Mouse (Mus musculus): ENCODE measurements around the gene Macrod2. TPM values are rescaled to one million over a fixed set of nuclear protein-coding genes. Genes with fewer than 3 reads are reported as not detected.

Gene Macrod2
- polyA plus RNA-seq, 1 experiment from 2014 or later = 22.7 TPM

DNA sequence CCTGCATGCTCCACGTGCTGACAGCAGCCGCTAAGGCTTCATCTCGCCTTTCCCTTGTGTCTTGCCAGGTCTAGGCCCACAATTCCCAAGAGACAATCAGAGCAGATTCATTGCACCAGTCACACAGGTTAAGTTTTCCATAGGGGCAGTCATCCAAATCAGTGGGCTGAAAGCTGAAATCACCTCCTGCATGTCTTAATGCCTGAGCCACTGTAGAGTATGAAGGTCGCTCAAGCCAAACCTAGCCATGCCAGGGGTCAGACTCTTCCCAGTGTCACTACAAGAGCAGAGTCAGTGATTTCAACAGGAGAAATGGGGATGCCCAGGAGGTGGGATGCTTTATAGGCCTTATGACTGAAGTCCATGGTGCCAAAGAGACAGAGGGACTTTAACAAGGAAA lies 2039.6 kb downstream of the Macrod2 start:
- no peaks in the 10 kb centered on the region for H3K27me3 ChIP-seq (replicated peaks; ENCODE audit: insufficient read depth, low read length)
- no peaks in the 10 kb centered on the region for H3K4me1 ChIP-seq (ENCODE audit: insufficient read depth, low read depth, low read length)
- ATAC-seq = no peak
- H3K4me3 ChIP-seq (ENCODE audit: low read depth, low read length) = no peak overlapping the region
- H3K36me3 ChIP-seq (ENCODE audit: insufficient read depth, low read length) = no peaks in the 10 kb centered on the region
- no peak overlapping the region for H3K4me2 ChIP-seq (replicated peaks; ENCODE audit: low read depth, low read length)
- no peak overlapping the region for H3K9ac ChIP-seq (replicated peaks; ENCODE audit: low read depth)
- no peak for DNase-seq (ENCODE audit: low spot score)
- 90% methylated on average over 4 of the region's 4 CpGs for WGBS
- H3K27ac ChIP-seq (ENCODE audit: low read length) = no peak overlapping the region
- no peak for TF ChIP-seq CTCF (IDR thresholded peaks at IDR 0.05)
- no peak for TF ChIP-seq EP300 (IDR thresholded peaks at IDR 0.05)
- no peaks in the 10 kb centered on the region for H3K9me3 ChIP-seq (ENCODE audit: low read length)

DNA sequence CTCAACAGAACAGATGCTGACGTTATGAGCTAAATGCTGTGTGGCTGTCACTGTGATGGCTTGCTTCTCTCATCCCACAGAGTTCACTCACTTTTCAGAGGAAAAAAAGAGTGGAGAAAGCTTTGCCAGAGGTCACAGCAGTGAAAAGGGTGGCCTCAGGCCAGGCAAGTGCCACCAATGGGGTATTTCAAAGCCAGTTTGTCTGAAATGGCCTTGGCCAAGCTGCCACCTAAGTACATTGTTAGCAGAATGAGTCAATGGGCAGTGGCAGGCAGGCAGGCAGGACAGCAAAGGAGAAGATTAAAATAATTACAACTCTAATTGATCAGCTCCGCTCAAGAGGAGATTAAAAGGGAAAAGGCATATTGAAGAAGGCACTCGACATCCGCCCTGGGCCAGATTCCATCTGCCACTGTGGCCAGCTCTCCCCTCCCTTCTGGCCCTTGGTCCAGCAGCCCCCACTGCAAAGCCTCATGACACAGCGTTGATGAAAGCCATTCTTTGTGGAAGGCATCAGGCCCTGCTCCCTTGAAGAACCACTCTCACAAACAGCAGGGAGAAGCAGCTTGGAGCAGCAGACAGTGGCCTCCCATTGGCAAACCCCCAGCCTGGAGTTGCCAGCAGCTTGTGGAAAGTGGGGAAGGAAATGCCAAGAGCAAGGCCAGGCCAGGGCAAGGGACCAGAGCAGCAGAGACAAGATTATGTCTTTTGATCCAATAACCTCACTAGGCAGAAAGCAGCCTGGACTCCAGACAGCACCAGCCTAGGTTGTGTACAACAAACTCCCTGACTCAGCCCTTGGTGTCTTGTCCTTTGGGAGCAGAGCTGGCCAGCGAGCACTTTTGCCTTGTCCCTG lies 2042.7 kb downstream of the Macrod2 start:
- no peak overlapping the region for H3K27ac ChIP-seq (ENCODE audit: low read length)
- ATAC-seq (no peak), DNase-seq (ENCODE audit: low spot score) (no peak)
- 67% methylated on average over 6 of the region's 6 CpGs for WGBS
- H3K36me3 ChIP-seq (ENCODE audit: insufficient read depth, low read length) = no peaks in the 10 kb centered on the region
- no peak overlapping the region for H3K4me2 ChIP-seq (replicated peaks; ENCODE audit: low read depth, low read length)
- no peak overlapping the region for H3K9ac ChIP-seq (replicated peaks; ENCODE audit: low read depth)
- H3K4me1 ChIP-seq (ENCODE audit: insufficient read depth, low read depth, low read length) = no peaks in the 10 kb centered on the region
- H3K9me3 ChIP-seq (ENCODE audit: low read length) = no peaks in the 10 kb centered on the region
- no peaks in the 10 kb centered on the region for H3K27me3 ChIP-seq (replicated peaks; ENCODE audit: insufficient read depth, low read length)
- no peak overlapping the region for H3K4me3 ChIP-seq (ENCODE audit: low read depth, low read length)
- TF ChIP-seq CTCF (IDR thresholded peaks at IDR 0.05) (no peak), EP300 (IDR thresholded peaks at IDR 0.05) (no peak)

Other genes with a start within 250 kb of the Macrod2 start
- not detected in 2 replicates for gene Gm17374, start 243.3 kb upstream of the Macrod2 start, polyA plus RNA-seq (2015; fragmentation: Nextera tagmentation; extraction: Ambion mirVana)
- 12.1 and 15.1 TPM in 2 replicates for gene Esf1, start 224.7 kb upstream of the Macrod2 start, polyA plus RNA-seq (2015; fragmentation: Nextera tagmentation; extraction: Ambion mirVana)
- gene Ndufaf5, start 224.7 kb upstream of the Macrod2 start, polyA plus RNA-seq (2015; fragmentation: Nextera tagmentation; extraction: Ambion mirVana) = 9.2 and 9.4 TPM in 2 replicates
- gene Sel1l2, start 5.6 kb upstream of the Macrod2 start, polyA plus RNA-seq (2015; fragmentation: Nextera tagmentation; extraction: Ambion mirVana) = not detected in 2 replicates

All from lung, postnatal 0 days (tissue).